Mouse (Mus musculus) cerebellum, adult 2 months (tissue): Measurements from ENCODE around the gene Apba2.

Experiments used
- CTCF ChIP-seq: fragments of 200-500 bp; IDR thresholded peaks from 2 replicates; pipeline ENCODE4 v1.5.1; 2011; ENCODE audit warnings: low read depth, mild to moderate bottlenecking, control low read depth, low read length, moderate library complexity, borderline replicate concordance; ENCODE audit not compliant: insufficient read depth
- POLR2A ChIP-seq: fragments of 200-500 bp; IDR thresholded peaks from 2 replicates; pipeline ENCODE4 v1.6.1; 2011; ENCODE audit warnings: low read length, control low read depth, borderline replicate concordance; ENCODE audit not compliant: insufficient read depth

DNA sequence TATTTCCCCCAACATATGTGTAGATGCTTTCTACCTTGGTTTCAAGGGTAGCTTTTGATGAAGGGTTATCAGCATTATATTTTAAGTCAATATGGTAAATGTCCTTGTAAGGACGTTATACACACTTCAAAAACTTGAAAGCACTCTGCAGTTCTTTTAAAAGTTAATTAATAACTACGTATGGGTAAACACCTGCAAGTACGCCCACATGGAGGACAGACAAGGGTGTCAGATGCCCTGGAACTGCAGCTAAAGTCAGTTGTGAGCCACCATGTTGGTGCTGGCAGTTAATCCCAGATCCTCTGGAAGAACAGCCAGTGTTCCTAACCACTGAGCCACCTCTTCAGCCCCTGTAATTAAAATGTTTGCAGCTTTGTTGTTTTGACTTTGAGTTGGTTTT is 144.0 kb downstream of the Apba2 start:
- no peak for TF ChIP-seq POLR2A
- no peak for TF ChIP-seq CTCF
